Mouse (Mus musculus): ENCODE data around the gene Cmc1.

Cmc1 gene

DNA sequence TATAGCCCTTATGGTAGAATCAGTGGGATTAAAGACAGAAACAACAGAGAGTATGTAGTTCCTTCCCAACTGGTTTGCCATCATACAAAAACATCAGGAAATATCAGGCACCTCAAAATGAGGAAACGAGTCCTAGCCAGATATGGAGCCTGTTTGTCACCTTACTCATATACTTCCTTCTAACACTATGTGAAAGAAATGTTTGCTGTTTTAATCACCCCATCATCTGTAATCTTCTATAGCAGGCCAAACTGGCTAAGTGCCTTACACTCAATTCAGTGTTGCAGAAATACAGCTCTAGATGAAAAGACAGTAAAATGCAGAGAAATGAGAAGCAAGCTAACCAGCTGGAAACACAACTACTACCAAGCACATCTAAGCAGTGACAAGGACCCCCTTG lies 119.7 kb downstream of the Cmc1 start:
- DNase-seq (ENCODE audit: low read depth), result no peak

DNA sequence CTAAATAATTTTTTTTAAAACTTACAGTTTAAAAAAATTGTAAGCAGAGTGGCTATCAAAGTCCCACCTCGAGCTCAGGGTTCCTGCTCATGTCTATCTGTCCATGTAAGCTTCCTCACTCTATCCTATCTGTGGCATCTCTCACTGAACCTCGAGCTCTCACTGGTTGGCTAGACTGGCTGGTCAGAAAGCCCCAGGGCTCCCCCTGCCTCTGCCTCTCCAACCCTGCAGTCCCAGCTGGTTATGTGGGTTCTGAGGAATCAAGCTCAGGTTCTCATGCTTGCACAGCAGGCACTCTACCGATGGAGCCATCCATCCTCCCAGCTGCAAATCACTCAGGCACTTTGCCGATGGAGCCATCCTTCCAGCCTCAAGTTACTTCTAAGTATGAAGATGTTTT lies 120.5 kb downstream of the Cmc1 start:
- DNase-seq (ENCODE audit: low read depth), result no peak

DNA sequence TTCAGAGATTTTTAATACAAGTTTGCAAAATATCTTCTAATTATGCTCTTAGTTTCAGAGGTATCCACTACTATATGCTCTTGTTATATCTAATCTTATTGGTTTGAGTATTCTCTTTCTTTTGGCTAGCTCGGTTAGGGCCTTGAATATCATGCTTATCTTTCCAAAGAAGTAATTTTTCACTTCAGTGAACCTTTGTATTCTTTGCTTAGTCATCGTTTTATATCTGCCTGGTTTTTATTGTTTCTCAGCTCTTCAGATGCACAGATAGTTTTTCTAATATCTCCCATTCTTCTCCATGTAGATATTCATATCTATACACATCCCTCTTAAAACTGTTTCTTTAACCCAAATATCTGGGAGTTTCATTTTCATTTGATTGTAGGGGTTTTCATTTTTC lies 125.0 kb downstream of the Cmc1 start:
- DNase-seq (ENCODE audit: low read depth), result no peak
